Mouse (Mus musculus): ENCODE data around the gene Orc6. TPM values are rescaled to one million over a fixed set of nuclear protein-coding genes. Genes with fewer than 3 reads are reported as not detected.
A peak's percentile ranks its signal among the peaks of the same experiment; 100 is the strongest.

Gene Orc6
- polyA plus RNA-seq, 1 experiment from 2014 or later, result 127 TPM

- Histone ChIP-seq H3K27me3 (ENCODE audit: insufficient read depth, poor library complexity, severe bottlenecking) (no peaks in the 10 kb centered on the region), H3K4me3 (no peak overlapping the region), H3K36me3 (no peaks in the 10 kb centered on the region), H3K27ac (no peak overlapping the region), H3K4me1 (replicated peaks) (no peaks in the 10 kb centered on the region), H3K9me3 (no peaks in the 10 kb centered on the region)
- WGBS, result 65% methylated on average over 1 of the region's 1 CpGs
- DNase-seq (ENCODE audit: low spot score), result no peak
Observed at GRCm38 (mm10) chr8:85329506-85329905, 30.1 kb downstream of the Orc6 start.

DNA sequence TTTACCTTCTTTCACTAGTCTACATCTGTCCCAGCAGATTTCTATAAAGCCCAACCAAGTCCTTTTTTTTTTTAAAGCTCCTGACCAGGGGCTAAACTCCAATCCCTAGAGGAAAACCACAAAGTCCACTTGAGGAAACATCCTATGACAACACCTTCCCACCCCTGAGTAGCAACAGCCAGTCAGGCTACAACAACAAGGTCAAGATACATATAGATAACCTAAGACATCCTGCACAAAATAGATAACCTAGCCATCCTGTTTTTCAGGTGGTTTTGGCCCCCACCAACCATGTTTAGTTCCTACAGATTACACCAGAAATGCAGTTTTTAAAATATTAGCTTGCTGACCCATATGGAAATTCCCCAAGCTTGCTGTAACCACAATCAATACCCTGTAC, 35.7 kb downstream of the Orc6 start:
- no peaks in the 10 kb centered on the region for H3K36me3 ChIP-seq
- peaks cover 5% of the 10 kb centered on the region; the same call in 1 of the 2 replicates for H3K4me1 ChIP-seq (replicated peaks)
- no peaks in the 10 kb centered on the region for H3K27me3 ChIP-seq (ENCODE audit: insufficient read depth, poor library complexity, severe bottlenecking)
- DNase-seq (ENCODE audit: low spot score), result no peak
- no peaks in the 10 kb centered on the region for H3K9me3 ChIP-seq
- no peak overlapping the region for H3K4me3 ChIP-seq
- no peak overlapping the region for H3K27ac ChIP-seq

DNA sequence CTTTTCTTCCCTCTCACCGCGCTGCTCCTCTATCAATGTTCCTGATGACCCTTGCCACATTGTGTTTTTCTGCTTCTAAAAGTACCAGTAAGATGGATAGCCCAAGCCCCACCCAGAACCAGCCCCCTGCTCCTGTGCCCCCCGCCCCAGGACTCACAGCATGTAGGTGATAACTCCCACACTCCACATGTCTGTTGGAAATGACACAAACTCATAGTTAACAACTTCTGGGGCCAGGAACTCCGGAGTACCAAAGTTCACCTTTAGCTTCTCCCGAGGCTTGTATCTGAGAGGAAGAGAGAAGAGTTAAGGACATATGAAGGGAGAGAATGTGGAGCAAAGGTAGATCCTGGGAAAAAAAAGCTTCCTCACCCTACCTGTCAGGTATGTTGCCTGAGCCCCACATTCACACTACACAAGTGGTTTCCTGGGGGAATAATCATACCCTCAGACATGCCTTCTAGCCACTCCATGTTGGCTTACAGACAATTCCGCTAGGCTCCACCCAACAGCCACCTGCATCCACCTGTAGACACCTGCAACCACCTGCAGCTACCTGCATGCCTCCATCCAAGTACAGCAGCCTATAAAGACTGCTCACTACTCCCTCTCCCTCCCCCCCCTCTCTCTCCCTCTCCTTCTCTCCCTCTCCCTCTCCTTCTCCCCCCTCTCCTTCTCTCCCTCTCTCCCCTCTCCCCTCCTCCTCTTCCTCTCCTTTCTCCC, 36.9 kb downstream of the Orc6 start:
- no peaks in the 10 kb centered on the region for H3K9me3 ChIP-seq
- no peak for DNase-seq (ENCODE audit: low spot score)
- no peaks in the 10 kb centered on the region for H3K27me3 ChIP-seq (ENCODE audit: insufficient read depth, poor library complexity, severe bottlenecking)
- no peaks in the 10 kb centered on the region for H3K36me3 ChIP-seq
- WGBS, result 83% methylated on average over 6 of the region's 6 CpGs
- peaks cover 7% of the 10 kb centered on the region; the same call in 1 of the 2 replicates for H3K4me1 ChIP-seq (replicated peaks)
- H3K27ac ChIP-seq, result no peak overlapping the region
- no peak overlapping the region for H3K4me3 ChIP-seq

- H3K27ac ChIP-seq, result no peak overlapping the region
- DNase-seq (ENCODE audit: low spot score), result no peak
- 83% methylated on average over 4 of the region's 4 CpGs for WGBS
Observed at GRCm38 (mm10) chr8:85337681-85338080, 38.2 kb downstream of the Orc6 start.

DNA sequence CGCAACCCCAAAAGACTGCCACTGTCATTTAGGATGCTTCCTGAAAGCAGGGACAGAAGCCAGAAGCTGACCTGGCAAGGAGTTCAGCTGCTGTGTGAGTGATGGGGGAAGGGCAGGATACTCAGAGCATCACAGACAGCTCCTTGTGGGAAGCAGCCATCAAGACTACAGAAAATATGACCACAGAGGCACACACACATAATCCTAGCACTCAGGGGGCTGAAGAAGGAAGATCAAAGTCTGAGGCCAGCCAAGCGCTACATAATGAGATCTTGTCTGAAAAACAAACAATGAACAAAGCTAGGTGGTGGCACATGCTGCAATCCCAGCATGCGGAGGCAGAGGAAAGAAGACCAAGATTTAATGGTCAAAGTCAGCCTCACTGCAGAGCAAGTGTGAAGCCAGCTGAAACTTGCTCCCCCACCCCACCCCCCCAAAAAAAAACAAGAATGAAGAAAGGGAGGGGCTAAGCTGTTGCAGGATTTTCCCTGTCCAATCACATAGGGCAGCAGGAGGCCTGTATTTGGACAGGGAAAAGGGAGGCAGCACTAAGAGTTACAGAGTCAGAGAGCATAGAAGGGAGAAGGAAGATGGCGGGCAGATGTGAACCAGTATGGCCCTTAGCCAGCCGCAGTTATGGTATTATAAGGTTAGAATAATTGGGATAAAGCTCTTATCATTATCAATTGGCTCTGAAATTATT, 40.6 kb downstream of the Orc6 start:
- no peaks in the 10 kb centered on the region for H3K36me3 ChIP-seq
- H3K27ac ChIP-seq, result no peak overlapping the region
- no peaks in the 10 kb centered on the region for H3K9me3 ChIP-seq
- 73% methylated on average over 5 of the region's 5 CpGs for WGBS
- H3K4me1 ChIP-seq (replicated peaks), result peaks cover 7% of the 10 kb centered on the region; the same call in 1 of the 2 replicates
- no peak overlapping the region for H3K4me3 ChIP-seq
- DNase-seq (ENCODE audit: low spot score), result peak; percentile 3
- no peaks in the 10 kb centered on the region for H3K27me3 ChIP-seq (ENCODE audit: insufficient read depth, poor library complexity, severe bottlenecking)

More at GRCm38 (mm10) chr8:85337681-85338080, 38.2 kb downstream of the Orc6 start:
- Histone ChIP-seq H3K4me3 (no peak overlapping the region), H3K9me3 (no peaks in the 10 kb centered on the region), H3K36me3 (no peaks in the 10 kb centered on the region), H3K4me1 (replicated peaks) (peaks cover 7% of the 10 kb centered on the region; the same call in 1 of the 2 replicates), H3K27me3 (ENCODE audit: insufficient read depth, poor library complexity, severe bottlenecking) (no peaks in the 10 kb centered on the region)

DNA sequence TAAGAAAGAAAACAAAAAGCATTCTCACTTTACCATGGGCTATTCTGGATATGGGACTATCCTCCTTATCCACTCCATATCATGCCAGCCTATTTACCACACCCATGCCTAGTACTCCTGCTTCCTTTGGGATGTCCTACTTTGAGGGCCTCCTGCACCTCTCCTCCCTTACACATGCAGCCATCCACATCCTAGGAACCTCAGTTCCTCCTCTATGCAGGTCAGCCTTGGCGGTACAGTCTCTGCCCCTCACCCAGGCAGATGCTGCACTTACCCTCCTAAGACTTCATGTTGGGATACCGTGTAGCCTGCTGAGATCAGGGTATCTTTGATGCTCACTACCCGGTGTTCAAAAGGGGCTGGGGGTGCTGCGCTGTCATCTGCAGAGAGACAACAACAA, 53.9 kb downstream of the Orc6 start:
- DNase-seq (ENCODE audit: low spot score), result no peak
- Histone ChIP-seq H3K36me3 (no peaks in the 10 kb centered on the region), H3K4me1 (replicated peaks) (no peaks in the 10 kb centered on the region), H3K9me3 (no peaks in the 10 kb centered on the region), H3K27me3 (ENCODE audit: insufficient read depth, poor library complexity, severe bottlenecking) (no peaks in the 10 kb centered on the region), H3K27ac (no peak overlapping the region), H3K4me3 (no peak overlapping the region)
- 81% methylated on average over 4 of the region's 4 CpGs for WGBS

Other genes starting within 250 kb of the Orc6 start
- 28.0 and 33.4 TPM in 2 replicates for gene Fbxw9, start 239.6 kb upstream of the Orc6 start, polyA plus RNA-seq (2016; fragmentation: Nextera tagmentation; extraction: Ambion mirVana)
- 0.86 and 1.0 TPM in 2 replicates for gene Gm5741, start 231.7 kb upstream of the Orc6 start, polyA plus RNA-seq (2016; fragmentation: Nextera tagmentation; extraction: Ambion mirVana)
- 73.7 and 75.2 TPM in 2 replicates for gene Dhps, start 227.9 kb upstream of the Orc6 start, polyA plus RNA-seq (2016; fragmentation: Nextera tagmentation; extraction: Ambion mirVana)
- 134 and 136 TPM in 2 replicates for gene Wdr83os, start 218.9 kb upstream of the Orc6 start, polyA plus RNA-seq (2016; fragmentation: Nextera tagmentation; extraction: Ambion mirVana)
- gene Wdr83, start 218.3 kb upstream of the Orc6 start, polyA plus RNA-seq (2016; fragmentation: Nextera tagmentation; extraction: Ambion mirVana), result 63.4 TPM in 2 replicates
- gene Man2b1, start 216.4 kb upstream of the Orc6 start, polyA plus RNA-seq (2016; fragmentation: Nextera tagmentation; extraction: Ambion mirVana), result 19.8 and 23.1 TPM in 2 replicates
- 0.81 and 1.7 TPM in 2 replicates for gene Zfp791, start 176.5 kb upstream of the Orc6 start, polyA plus RNA-seq (2016; fragmentation: Nextera tagmentation; extraction: Ambion mirVana)
- not detected in 2 replicates for gene Cks1brt, start 147.7 kb upstream of the Orc6 start, polyA plus RNA-seq (2016; fragmentation: Nextera tagmentation; extraction: Ambion mirVana)
- gene Olfr371, start 73.6 kb upstream of the Orc6 start, polyA plus RNA-seq (2016; fragmentation: Nextera tagmentation; extraction: Ambion mirVana), result not detected in 2 replicates
- 147 and 153 TPM in 2 replicates for gene Vps35, start 170 bp downstream of the Orc6 start, polyA plus RNA-seq (2016; fragmentation: Nextera tagmentation; extraction: Ambion mirVana)
- 1.2 and 1.3 TPM in 2 replicates for gene Mylk3, start 86.7 kb downstream of the Orc6 start, polyA plus RNA-seq (2016; fragmentation: Nextera tagmentation; extraction: Ambion mirVana)
- 39.8 and 42.9 TPM in 2 replicates for gene 4921524J17Rik, start 133.2 kb downstream of the Orc6 start, polyA plus RNA-seq (2016; fragmentation: Nextera tagmentation; extraction: Ambion mirVana)
- 32.2 and 35.3 TPM in 2 replicates for gene Gpt2, start 192.9 kb downstream of the Orc6 start, polyA plus RNA-seq (2016; fragmentation: Nextera tagmentation; extraction: Ambion mirVana)

Measured in hindbrain, embryonic 10.5 days (tissue).